Mouse (Mus musculus): ENCODE measurements around the gene Fads2.

DNA sequence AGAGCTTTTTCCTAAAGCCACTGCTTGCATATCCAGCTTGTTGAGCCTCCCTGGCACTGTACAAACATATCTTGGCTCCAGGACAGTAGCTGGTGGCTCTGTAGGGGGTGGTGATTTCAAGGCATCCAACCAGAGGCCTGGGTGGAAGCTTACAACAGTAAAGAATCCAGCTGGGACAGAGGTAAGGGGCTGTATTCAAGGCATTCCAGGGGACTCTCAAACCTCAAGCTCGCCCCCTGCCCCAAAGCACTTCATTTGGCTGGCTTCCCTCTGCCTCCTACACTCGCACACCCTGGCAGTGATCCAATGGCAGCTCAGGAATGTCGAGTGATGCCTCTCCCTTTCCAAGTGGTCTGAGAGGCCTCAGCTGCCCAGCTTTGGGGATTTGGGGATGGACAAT, 62.6 kb downstream of the Fads2 start:
- no peak for TF ChIP-seq POLR2A (IDR thresholded peaks at IDR 0.05; ENCODE audit: control insufficient read depth, extremely low read depth, insufficient read depth, low read length, poor library complexity)
- TF ChIP-seq CTCF (IDR thresholded peaks at IDR 0.05; ENCODE audit: borderline replicate concordance, control insufficient read depth, extremely low read depth, insufficient read depth, low read length, poor library complexity) = no peak
